Mouse (Mus musculus): ENCODE data around the gene Mgat5.

DNA sequence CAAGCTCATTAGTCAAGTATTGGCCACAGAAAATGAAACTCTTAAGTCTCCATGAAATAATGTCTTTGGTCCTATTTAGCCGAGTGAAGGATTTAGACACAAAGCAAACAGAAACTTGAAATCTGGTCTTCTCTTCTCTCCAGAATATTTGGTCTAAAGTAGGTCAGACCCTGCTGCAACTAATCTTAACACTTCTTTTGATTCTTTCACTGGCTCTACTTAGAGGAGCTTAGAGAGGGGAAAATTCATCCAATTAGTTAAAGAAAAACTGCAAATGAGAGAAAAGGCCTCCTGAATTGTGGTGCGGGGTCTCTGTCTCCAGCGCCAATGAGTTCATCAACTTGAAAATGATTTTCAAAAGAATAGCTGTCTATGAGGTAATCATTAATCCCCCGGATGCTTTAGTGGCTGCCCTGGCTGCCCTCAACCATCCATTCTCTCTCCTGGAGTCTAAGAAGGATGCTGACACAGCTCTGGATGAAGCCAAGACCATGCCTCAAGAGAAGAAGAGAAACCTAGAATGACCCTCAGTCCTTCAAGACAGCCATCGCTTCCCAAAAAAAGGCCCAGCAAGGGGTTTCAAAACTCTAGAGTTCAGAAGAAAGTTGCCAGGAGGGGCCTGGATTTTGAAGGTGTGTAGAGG lies 44.6 kb upstream of the Mgat5 start:
- TF ChIP-seq CTCF (IDR thresholded peaks at IDR 0.05; ENCODE audit: low read depth), result no peak
- no peak for TF ChIP-seq EP300 (IDR thresholded peaks at IDR 0.05; ENCODE audit: low read depth)

All from heart, postnatal 0 days (tissue).